Comparison of ENCODE assay signal across 8 mouse cellular contexts in genomic region chr5:73761709-73762108, GRCm38 (mm10).
DNase-seq lines count a peak whose midpoint lies in the region; ATAC-seq and TF ChIP-seq lines count a peak whose summit lies in the region.

No protein-coding gene starts in this region.

- no peaks in the 10 kb centered on the region for H3K4me1 ChIP-seq in intestine, embryonic 14.5 days (replicated peaks; ENCODE audit: control insufficient read depth, insufficient read depth, low read length)
- peaks cover 5% of the 10 kb centered on the region for H3K4me1 ChIP-seq in midbrain, embryonic 10.5 days
- H3K4me1 ChIP-seq in stomach, embryonic 14.5 days (ENCODE audit: control insufficient read depth, insufficient read depth, low read length) = peaks cover 6% of the 10 kb centered on the region; the same call in 1 of the 2 replicates

- H3K9ac ChIP-seq in intestine, embryonic 14.5 days (ENCODE audit: low read length) = no peak overlapping the region
- no peak overlapping the region for H3K9ac ChIP-seq in stomach, embryonic 14.5 days (replicated peaks; ENCODE audit: low read depth, low read length)

- no peaks in the 10 kb centered on the region for H3K9me3 ChIP-seq in intestine, embryonic 14.5 days (ENCODE audit: control insufficient read depth, low read length)
- no peaks in the 10 kb centered on the region for H3K9me3 ChIP-seq in midbrain, embryonic 10.5 days (replicated peaks)
- no peaks in the 10 kb centered on the region for H3K9me3 ChIP-seq in stomach, embryonic 14.5 days (ENCODE audit: control insufficient read depth, low read depth, low read length)

- H3K4me3 ChIP-seq in intestine, embryonic 14.5 days (ENCODE audit: low read depth, low read length) = no peak overlapping the region
- no peak overlapping the region for H3K4me3 ChIP-seq in left cerebral cortex, adult 2 months
- no peak overlapping the region for H3K4me3 ChIP-seq in midbrain, embryonic 10.5 days
- no peak overlapping the region for H3K4me3 ChIP-seq in stomach, embryonic 14.5 days (ENCODE audit: low read depth, low read length)

- DNase-seq in NIH3T3 (ENCODE audit: low read depth) = peak; percentile 65
- DNase-seq in cerebellum, postnatal 14 days = peak; percentile 52 to 66
- peak; percentile 74 for DNase-seq in gastrocnemius, adult 18-20 months (ENCODE audit: low spot score)
- peak; percentile 82 for DNase-seq in intestine, embryonic 14.5 days (ENCODE audit: low spot score)
- peak; percentile 55 to 65 for DNase-seq in left cerebral cortex, adult 2 months (ENCODE audit: extremely low spot score in 1 of 2, low spot score in 2 of 2)
- peak; percentile 47 for DNase-seq in midbrain, embryonic 10.5 days (ENCODE audit: low spot score)
- no peak for DNase-seq in B cell, adult 2 months

- intact Hi-C loops in left cerebral cortex, adult 2 months (cut with DNase I) = loop anchor here (1.0 to 5.0 kb wide), 4 partner anchors 91 to 1396 kb away; no protein-coding TSS in a partner anchor

- H3K27ac ChIP-seq in intestine, embryonic 14.5 days (ENCODE audit: low read depth) = peak overlapping the region; percentile 12; the same call in 1 of the 2 replicates
- peak overlapping the region; percentile 63; the same call in 1 of the 2 replicates for H3K27ac ChIP-seq in left cerebral cortex, adult 2 months
- no peak overlapping the region for H3K27ac ChIP-seq in midbrain, embryonic 10.5 days (replicated peaks)
- peak overlapping the region; percentile 58; the same call in 1 of the 2 replicates for H3K27ac ChIP-seq in stomach, embryonic 14.5 days (ENCODE audit: low read length)

- H3K27me3 ChIP-seq in intestine, embryonic 14.5 days (replicated peaks; ENCODE audit: control insufficient read depth, insufficient read depth, low read length) = no peaks in the 10 kb centered on the region
- H3K27me3 ChIP-seq in midbrain, embryonic 10.5 days (ENCODE audit: low read depth, poor library complexity, severe bottlenecking) = no peaks in the 10 kb centered on the region
- no peaks in the 10 kb centered on the region for H3K27me3 ChIP-seq in stomach, embryonic 14.5 days (ENCODE audit: control insufficient read depth, insufficient read depth, low read length)

- ATAC-seq in intestine, embryonic 14.5 days (replicated peaks; ENCODE audit: low FRiP score, low TSS enrichment, low read depth) = peak; percentile 58; the same call in 1 of the 2 replicates
- ATAC-seq in stomach, embryonic 14.5 days (ENCODE audit: insufficient number of reproducible peaks, insufficient read depth, low FRiP score, low read depth) = peak; percentile 82; the same call in 1 of the 2 replicates

- WGBS in intestine, embryonic 14.5 days = 22% methylated on average over 8 of the region's 8 CpGs
- WGBS in midbrain, embryonic 10.5 days = 27% methylated on average over 8 of the region's 8 CpGs
- WGBS in stomach, embryonic 14.5 days = 22% methylated on average over 8 of the region's 8 CpGs

- H3K4me2 ChIP-seq in intestine, embryonic 14.5 days (ENCODE audit: low read length) = no peak overlapping the region
- H3K4me2 ChIP-seq in stomach, embryonic 14.5 days (replicated peaks; ENCODE audit: low read depth, low read length) = no peak overlapping the region

- TF ChIP-seq CTCF in left cerebral cortex, adult 2 months (IDR thresholded peaks at IDR 0.05) = peak; percentile 70

- H3K36me3 ChIP-seq in intestine, embryonic 14.5 days (ENCODE audit: control insufficient read depth, insufficient read depth, low read length) = no peaks in the 10 kb centered on the region
- no peaks in the 10 kb centered on the region for H3K36me3 ChIP-seq in midbrain, embryonic 10.5 days
- H3K36me3 ChIP-seq in stomach, embryonic 14.5 days (ENCODE audit: control insufficient read depth, insufficient read depth, low read length) = no peaks in the 10 kb centered on the region

Comparison
In these comparisons a context has a peak if more than half of its experiments do, and no peak if none do; other contexts are left out.
1. DNase-seq: peak in NIH3T3 (single experiment), cerebellum, postnatal 14 days (2 of 2), gastrocnemius, adult 18-20 months (single experiment), intestine, embryonic 14.5 days (single experiment), left cerebral cortex, adult 2 months (2 of 2) and midbrain, embryonic 10.5 days (single experiment); none in B cell, adult 2 months (0 of 2).